Mouse (Mus musculus) heart, embryonic 11.5 days (tissue): ENCODE results near the gene Rbl1. TPM values are rescaled to one million over a fixed set of nuclear protein-coding genes. Genes with fewer than 3 reads are reported as not detected.

Experiments used
- ATAC-seq: fragments of 200-750 bp; cut with Nextera tagmentation; replicated peaks from 2 replicates; pipeline ENCODE4 v1.8.0; 2017; ENCODE audit warnings: moderate library complexity; ENCODE audit not compliant: insufficient number of reproducible peaks, low FRiP score, low TSS enrichment
- H3K27ac ChIP-seq: fragments of 300-500 bp; sonication (generic); 2 replicates; pipeline ENCODE4 v1.5.1; 2014; ENCODE audit warnings: mild to moderate bottlenecking, low read depth, low read length
- H3K27me3 ChIP-seq: fragments of 300-500 bp; sonication (generic); 2 replicates; pipeline ENCODE4 v1.6.1; 2014; ENCODE audit warnings: mild to moderate bottlenecking, low read length, mixed read lengths; ENCODE audit not compliant: control insufficient read depth, insufficient read depth
- H3K36me3 ChIP-seq: fragments of 300-500 bp; sonication (generic); 2 replicates; pipeline ENCODE4 v1.6.1; 2014; ENCODE audit warnings: mild to moderate bottlenecking, low read length, moderate library complexity, mixed read lengths; ENCODE audit not compliant: control insufficient read depth, insufficient read depth
- H3K4me1 ChIP-seq: fragments of 300-500 bp; sonication (generic); 2 replicates; pipeline ENCODE4 v1.6.1; 2014; ENCODE audit warnings: low read length; ENCODE audit not compliant: control insufficient read depth, insufficient read depth
- H3K4me2 ChIP-seq: fragments of 300-500 bp; sonication (generic); 2 replicates; pipeline ENCODE4 v1.6.1; 2014; ENCODE audit warnings: mild to moderate bottlenecking, moderate library complexity
- H3K4me3 ChIP-seq: fragments of 300-500 bp; sonication (generic); 2 replicates; pipeline ENCODE4 v1.5.1; 2014; ENCODE audit warnings: low read depth, low read length
- H3K9ac ChIP-seq: fragments of 300-500 bp; sonication (generic); 2 replicates; pipeline ENCODE4 v1.6.1; 2014; ENCODE audit warnings: mild to moderate bottlenecking, low read depth, low read length, moderate library complexity
- H3K9me3 ChIP-seq: fragments of 300-500 bp; sonication (generic); replicated peaks from 2 replicates; pipeline ENCODE4 v1.6.1; 2016; ENCODE audit warnings: low read length; ENCODE audit not compliant: control insufficient read depth
- WGBS: fragments of 180-500 bp; shearing (Covaris S2); extraction: QIAGEN DNeasy Blood & Tissue Kit; methylation state at CpG from one replicate; pipeline ENCODE4 v1.1.7; 2014; ENCODE audit not compliant: insufficient replicate concordance; 5-methylcytosine and 5-hydroxymethylcytosine counted together
- polyA plus RNA-seq: library from polyadenylated mRNA; unstranded; fragments of >200 nt; fragmentation: Nextera tagmentation; extraction: Ambion mirVana; gene quantifications from 2 replicates; pipeline ENCODE4 v1.2.1, GENCODE M21; 2014

Gene Rbl1
- polyA plus RNA-seq, 1 experiment from 2014 or later: 22.6 TPM

- Histone ChIP-seq H3K4me1 (0 out of 2 replicates have a peak, but pooled peaks cover 3% of the 10 kb centered on the region), H3K27ac (no peak overlapping the region; the same call in 1 of the 2 replicates), H3K4me3 (no peak overlapping the region), H3K4me2 (no peak overlapping the region), H3K36me3 (peaks cover 20% of the 10 kb centered on the region), H3K9ac (no peak overlapping the region), H3K9me3 (no peaks in the 10 kb centered on the region), H3K27me3 (no peaks in the 10 kb centered on the region)
- WGBS: 68% methylated on average over 13 of the region's 13 CpGs
- ATAC-seq: no peak
These were observed 19.2 kb downstream of the Rbl1 start for GRCm38 (mm10) chr2:157185022-157185660.

GRCm38 (mm10) chr2:157178167-157178566 is 26.2 kb downstream of the Rbl1 start:
- Histone ChIP-seq H3K4me2 (no peak overlapping the region), H3K9me3 (no peaks in the 10 kb centered on the region), H3K27me3 (no peaks in the 10 kb centered on the region), H3K36me3 (peaks cover 12% of the 10 kb centered on the region), H3K9ac (no peak overlapping the region), H3K27ac (no peak overlapping the region), H3K4me1 (no peaks in the 10 kb centered on the region), H3K4me3 (no peak overlapping the region)
- 80% methylated on average over 6 of the region's 6 CpGs for WGBS
- no peak for ATAC-seq

GRCm38 (mm10) chr2:157176248-157176647 is 28.1 kb downstream of the Rbl1 start:
- no peak for ATAC-seq
- Histone ChIP-seq H3K27ac (no peak overlapping the region), H3K4me3 (no peak overlapping the region), H3K27me3 (no peaks in the 10 kb centered on the region), H3K4me1 (no peaks in the 10 kb centered on the region), H3K9ac (no peak overlapping the region), H3K4me2 (no peak overlapping the region), H3K36me3 (peaks cover 13% of the 10 kb centered on the region), H3K9me3 (no peaks in the 10 kb centered on the region)
- WGBS: 87% methylated on average over 3 of the region's 3 CpGs

DNA sequence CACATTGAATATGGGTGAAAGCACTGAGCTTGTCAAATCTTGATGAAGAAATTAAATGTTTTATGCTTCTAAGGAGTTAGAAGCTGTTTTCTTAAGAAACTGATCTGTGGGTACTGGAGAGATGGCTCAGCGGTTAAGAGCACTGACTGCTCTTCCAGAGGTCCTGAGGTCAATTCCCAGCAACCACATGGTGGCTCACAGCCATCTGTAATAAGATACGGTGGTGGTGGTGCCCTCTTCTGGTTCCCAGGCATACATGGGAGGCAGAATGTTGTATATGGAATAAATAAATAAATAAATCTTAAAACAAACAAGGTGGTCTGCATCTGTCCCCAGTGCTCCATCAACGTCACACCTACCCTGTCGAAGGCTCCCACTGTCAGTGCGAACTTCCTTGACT is 29.9 kb downstream of the Rbl1 start:
- WGBS: 73% methylated on average over 5 of the region's 5 CpGs
- H3K36me3 ChIP-seq: peaks cover 18% of the 10 kb centered on the region

DNA sequence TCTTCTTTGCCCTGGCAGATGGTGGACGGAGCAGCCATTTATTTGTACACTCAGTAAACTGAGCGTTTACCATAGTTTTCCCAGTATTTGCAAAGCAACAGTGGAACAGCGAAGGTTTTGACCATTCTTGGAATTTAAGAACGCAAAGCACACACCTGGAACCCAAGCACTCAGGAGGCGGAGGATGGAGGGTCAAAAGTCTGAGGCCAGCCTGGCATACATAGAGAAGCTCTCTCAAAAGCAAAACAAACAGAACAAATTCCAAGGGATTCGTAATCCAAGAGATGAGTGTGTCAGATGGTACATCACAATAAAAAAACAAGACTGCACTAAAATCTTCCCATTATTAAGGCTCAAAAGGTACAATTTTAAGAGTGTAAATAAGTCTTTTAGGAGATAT is 30.8 kb downstream of the Rbl1 start:
- Histone ChIP-seq H3K4me2 (no peak overlapping the region), H3K27ac (no peak overlapping the region), H3K36me3 (peaks cover 19% of the 10 kb centered on the region), H3K4me3 (no peak overlapping the region), H3K9ac (no peak overlapping the region), H3K9me3 (no peaks in the 10 kb centered on the region), H3K4me1 (peaks cover 3% of the 10 kb centered on the region; the same call in 1 of the 2 replicates), H3K27me3 (no peaks in the 10 kb centered on the region)
- WGBS: 92% methylated on average over 6 of the region's 6 CpGs
- no peak for ATAC-seq

More for the DNA sequence above, 29.9 kb downstream of the Rbl1 start:
- Histone ChIP-seq H3K4me1 (peaks cover 3% of the 10 kb centered on the region; the same call in 1 of the 2 replicates), H3K4me2 (no peak overlapping the region), H3K9ac (no peak overlapping the region), H3K27me3 (no peaks in the 10 kb centered on the region), H3K27ac (no peak overlapping the region), H3K4me3 (no peak overlapping the region), H3K9me3 (no peaks in the 10 kb centered on the region)
- no peak for ATAC-seq

DNA sequence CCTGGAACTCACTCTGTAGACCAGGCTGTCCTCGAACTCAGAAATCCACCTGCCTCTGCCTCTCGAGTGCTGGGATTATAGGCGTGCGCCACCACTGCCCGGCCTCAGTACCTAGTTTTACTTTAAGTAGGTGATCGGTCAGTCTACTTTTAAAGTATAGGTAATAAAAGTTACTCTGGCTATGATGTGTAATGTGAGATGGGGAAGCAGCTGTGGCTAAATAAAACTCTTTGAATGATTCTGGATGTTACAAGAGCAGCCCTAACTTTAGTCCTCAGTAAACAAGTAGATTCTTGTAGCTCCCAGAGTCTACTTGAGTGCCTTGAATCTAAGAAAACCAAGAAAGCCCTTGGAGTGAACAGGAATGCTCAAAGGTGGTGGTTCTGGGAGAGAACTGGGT is 31.4 kb downstream of the Rbl1 start:
- no peak for ATAC-seq
- H3K36me3 ChIP-seq: peaks cover 22% of the 10 kb centered on the region
- H3K4me3 ChIP-seq: no peak overlapping the region
- 92% methylated on average over 6 of the region's 6 CpGs for WGBS
- H3K27ac ChIP-seq: no peak overlapping the region
- H3K27me3 ChIP-seq: no peaks in the 10 kb centered on the region
- H3K4me1 ChIP-seq: peaks cover 3% of the 10 kb centered on the region; the same call in 1 of the 2 replicates
- H3K9me3 ChIP-seq: no peaks in the 10 kb centered on the region
- no peak overlapping the region for H3K9ac ChIP-seq
- no peak overlapping the region for H3K4me2 ChIP-seq

DNA sequence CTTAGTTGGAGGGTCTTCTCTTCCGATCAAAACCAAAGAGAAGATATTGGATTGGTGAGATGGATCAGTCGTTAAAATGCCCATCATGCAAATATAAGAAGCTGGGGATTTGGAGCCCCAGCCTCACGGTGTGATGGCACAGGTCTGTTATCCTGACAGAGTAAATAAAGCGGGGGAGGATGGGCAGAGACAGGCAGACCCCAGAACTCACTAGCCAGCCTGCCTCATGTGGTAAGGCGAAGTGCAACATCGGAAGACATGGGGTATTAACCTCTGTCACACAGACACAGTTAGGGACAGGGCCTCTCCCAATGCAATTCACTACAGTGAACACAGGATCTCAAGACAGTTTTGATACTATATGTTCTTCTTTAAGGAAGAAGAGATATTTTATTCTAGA is 33.7 kb downstream of the Rbl1 start:
- no peaks in the 10 kb centered on the region for H3K9me3 ChIP-seq
- no peak overlapping the region for H3K4me2 ChIP-seq
- 61% methylated on average over 6 of the region's 6 CpGs for WGBS
- no peak overlapping the region for H3K9ac ChIP-seq
- H3K4me3 ChIP-seq: no peak overlapping the region
- no peak for ATAC-seq
- H3K36me3 ChIP-seq: peaks cover 22% of the 10 kb centered on the region
- H3K27ac ChIP-seq: no peak overlapping the region; the same call in 1 of the 2 replicates
- H3K4me1 ChIP-seq: peaks cover 3% of the 10 kb centered on the region; the same call in 1 of the 2 replicates
- no peaks in the 10 kb centered on the region for H3K27me3 ChIP-seq

- Histone ChIP-seq H3K9me3 (no peaks in the 10 kb centered on the region), H3K36me3 (peaks cover 18% of the 10 kb centered on the region), H3K4me2 (no peak overlapping the region), H3K27ac (no peak overlapping the region; the same call in 1 of the 2 replicates), H3K9ac (no peak overlapping the region), H3K27me3 (no peaks in the 10 kb centered on the region), H3K4me1 (peaks cover 3% of the 10 kb centered on the region; the same call in 1 of the 2 replicates), H3K4me3 (no peak overlapping the region)
- WGBS: 41% methylated on average over 5 of the region's 5 CpGs
- ATAC-seq: no peak
These were observed 34.2 kb downstream of the Rbl1 start for GRCm38 (mm10) chr2:157170166-157170565.
